Mouse (Mus musculus): ENCODE results near the gene P4ha1.

Gene P4ha1

GRCm38 (mm10) chr10:59323488-59324161, 529 bp downstream of the P4ha1 start:
- DNase-seq (ENCODE audit: low spot score): peak; percentile 66

GRCm38 (mm10) chr10:59324311-59325165, 1.4 kb downstream of the P4ha1 start:
- no peak for DNase-seq (ENCODE audit: low spot score)

GRCm38 (mm10) chr10:59326612-59327315, 3.7 kb downstream of the P4ha1 start:
- no peak for DNase-seq (ENCODE audit: low spot score)

DNA sequence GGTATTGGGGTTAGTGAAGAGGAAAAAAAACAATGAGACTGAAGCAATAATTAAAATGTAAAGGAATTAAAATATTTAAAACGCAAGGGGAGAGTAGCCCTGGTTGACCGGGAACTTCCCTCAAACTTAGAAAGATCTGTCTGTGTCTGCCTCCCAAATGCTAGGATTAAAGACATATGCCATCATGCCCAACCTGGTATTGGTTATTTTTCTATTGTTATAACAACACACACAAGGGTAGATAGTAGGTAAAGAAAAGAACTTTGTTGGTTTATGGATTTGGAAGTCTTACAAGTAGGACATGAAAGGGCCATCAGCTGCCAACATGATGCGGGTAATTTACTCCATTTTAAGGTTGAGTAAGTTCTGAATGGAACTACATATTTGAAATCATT, 4.2 kb downstream of the P4ha1 start:
- DNase-seq (ENCODE audit: low spot score): no peak

GRCm38 (mm10) chr10:59331546-59332256, 8.6 kb downstream of the P4ha1 start:
- DNase-seq (ENCODE audit: low spot score): no peak

GRCm38 (mm10) chr10:59333400-59333799, 10.3 kb downstream of the P4ha1 start:
- no peak for DNase-seq (ENCODE audit: low spot score)

- DNase-seq (ENCODE audit: low spot score): peak; percentile 76
Measured at GRCm38 (mm10) chr10:59334899-59335798, 12.1 kb downstream of the P4ha1 start.

GRCm38 (mm10) chr10:59336124-59336523, 13.0 kb downstream of the P4ha1 start:
- no peak for DNase-seq (ENCODE audit: low spot score)

DNA sequence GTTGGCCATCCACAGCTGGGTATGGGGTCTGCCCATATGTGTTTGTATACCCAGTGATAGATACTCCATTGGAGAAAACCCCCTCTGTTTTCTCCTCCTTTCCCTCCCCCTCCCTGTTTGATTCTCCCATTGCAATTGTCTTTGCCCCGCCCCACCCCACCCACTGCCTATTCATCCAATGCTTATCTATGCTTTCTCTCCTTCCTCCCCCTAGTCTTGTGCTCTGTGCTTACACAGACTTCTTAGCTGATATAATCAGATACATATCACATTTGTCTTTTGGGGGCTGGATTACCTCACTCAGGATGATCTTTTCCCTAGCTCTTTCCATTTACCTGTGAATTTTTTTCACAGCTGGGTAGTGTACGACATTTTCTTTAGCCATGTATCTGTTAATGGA, 23.5 kb downstream of the P4ha1 start:
- DNase-seq (ENCODE audit: low spot score): no peak

GRCm38 (mm10) chr10:59348200-59348599, 25.1 kb downstream of the P4ha1 start:
- DNase-seq (ENCODE audit: low spot score): no peak

DNA sequence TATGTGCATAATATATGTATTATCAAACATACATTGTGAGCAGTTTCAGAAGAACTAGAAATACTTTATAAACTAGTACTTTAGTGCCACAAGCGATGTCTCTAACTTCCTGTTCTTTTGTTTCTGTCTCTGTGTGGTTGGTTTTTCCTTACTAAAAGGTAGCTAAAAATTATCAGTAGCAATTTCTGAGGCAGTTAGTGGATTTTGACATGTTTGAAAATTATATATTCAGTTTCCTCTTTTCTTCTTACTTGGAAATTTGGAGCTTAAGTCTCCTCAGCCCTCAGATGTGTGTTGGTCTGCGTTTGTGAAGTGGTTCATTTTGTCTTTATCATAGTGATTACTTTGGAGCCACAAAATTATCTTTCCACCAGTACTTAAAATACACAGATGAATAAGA, 26.4 kb downstream of the P4ha1 start:
- no peak for DNase-seq (ENCODE audit: low spot score)

GRCm38 (mm10) chr10:59353065-59353464, 30.0 kb downstream of the P4ha1 start:
- DNase-seq (ENCODE audit: low spot score): no peak

GRCm38 (mm10) chr10:59354120-59354519, 31.0 kb downstream of the P4ha1 start:
- no peak for DNase-seq (ENCODE audit: low spot score)

- no peak for DNase-seq (ENCODE audit: low spot score)
Measured at GRCm38 (mm10) chr10:59355020-59355419, 31.9 kb downstream of the P4ha1 start.

GRCm38 (mm10) chr10:59358744-59359143, 35.6 kb downstream of the P4ha1 start:
- DNase-seq (ENCODE audit: low spot score): no peak

DNA sequence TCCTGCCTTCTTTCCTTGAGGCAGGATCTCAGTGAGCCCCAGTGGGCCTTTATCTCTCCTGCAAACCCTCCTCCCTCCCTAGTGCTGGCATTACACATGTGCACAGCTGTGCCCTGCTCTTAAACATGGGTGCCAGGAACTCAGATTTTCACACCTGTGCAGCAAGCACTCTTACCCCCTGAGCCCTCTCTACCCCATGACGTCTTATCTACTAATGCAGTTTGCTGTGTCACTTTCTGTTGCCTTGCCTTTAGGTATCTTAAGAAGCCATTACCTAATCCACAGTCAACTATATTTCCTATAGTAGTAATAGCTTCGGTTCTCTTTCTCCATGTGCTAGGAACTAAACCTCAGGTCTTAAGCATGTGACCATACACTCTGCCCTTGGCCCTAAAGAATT, 40.1 kb downstream of the P4ha1 start:
- DNase-seq (ENCODE audit: low spot score): no peak

GRCm38 (mm10) chr10:59364551-59364950, 41.5 kb downstream of the P4ha1 start:
- no peak for DNase-seq (ENCODE audit: low spot score)

DNA sequence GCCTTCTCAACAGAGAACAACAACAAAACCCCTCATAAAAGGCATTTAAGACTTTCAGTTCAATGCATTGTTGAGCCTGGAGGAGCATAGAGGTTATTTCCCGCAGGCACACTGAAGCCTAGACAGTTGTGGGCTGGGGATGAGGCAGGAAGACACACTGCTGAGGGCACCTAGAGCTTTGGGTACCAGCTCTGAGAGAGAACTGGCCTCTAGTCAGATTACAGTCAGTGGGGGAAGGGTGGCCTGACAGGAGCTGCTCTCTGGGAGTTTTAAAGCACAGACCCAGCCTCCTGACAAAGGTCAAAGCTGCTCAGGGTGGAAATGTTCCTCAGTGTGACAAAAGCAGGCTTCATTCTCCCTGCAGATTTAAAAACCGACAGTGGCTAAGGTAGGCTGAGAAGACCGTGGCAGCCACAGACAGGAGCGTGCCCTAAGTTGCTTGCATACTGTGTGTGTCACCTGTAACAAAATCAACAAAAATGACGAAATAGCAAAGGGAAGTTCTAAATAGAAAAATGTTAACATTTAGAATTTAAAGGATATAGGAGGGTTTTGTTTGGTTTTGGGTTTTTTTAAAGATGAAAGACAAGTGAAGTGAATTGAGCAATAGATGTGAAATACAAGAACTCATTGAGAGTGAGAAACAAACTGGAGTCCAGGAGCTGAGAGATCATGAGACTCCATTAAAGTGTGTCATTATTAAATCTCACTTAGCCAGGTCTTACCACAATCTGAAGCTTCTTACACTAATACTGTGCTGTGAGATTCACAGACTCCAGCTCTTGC, 42.9 kb downstream of the P4ha1 start:
- no peak for DNase-seq (ENCODE audit: low spot score)

DNA sequence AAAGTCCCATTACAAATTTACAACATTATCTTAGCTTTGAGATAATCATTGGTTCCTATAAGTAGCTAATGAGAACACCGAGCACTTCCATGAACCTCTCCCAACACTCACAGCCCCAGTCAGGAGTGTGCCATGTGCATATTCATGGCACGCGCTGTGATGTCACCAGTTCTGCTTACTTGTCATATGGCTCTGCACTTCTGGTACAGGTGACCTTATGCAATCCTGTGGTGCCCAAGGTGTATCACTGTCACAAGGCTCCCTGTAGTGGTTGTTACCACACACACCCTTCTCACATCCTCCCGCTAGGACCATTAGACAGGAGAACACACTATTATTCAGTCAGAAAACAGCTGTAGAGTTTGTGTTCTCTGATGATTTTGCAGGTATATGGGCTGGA, 43.6 kb downstream of the P4ha1 start:
- DNase-seq (ENCODE audit: low spot score): no peak

DNA sequence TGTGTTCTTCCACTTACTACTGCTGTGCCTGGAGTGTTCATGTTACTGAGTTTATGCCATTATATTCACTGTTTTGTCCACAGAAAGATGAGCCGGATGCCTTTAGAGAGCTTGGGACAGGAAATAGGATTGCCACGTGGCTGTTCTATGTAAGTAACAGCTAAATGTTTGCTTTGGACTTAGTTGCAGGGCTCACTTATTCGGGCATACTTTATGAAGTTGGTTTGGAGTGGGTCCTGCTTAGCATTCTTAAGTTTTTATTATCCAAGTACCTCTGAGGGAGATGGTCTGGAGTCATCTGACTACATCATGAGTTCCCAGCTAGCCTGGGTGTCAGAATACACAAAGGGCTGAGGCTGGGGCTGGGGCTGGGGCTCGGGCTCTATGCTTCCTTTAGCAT, 44.1 kb downstream of the P4ha1 start:
- DNase-seq (ENCODE audit: low spot score): no peak

All from layer of hippocampus, adult 11-12 months (tissue).